Mouse (Mus musculus): Measurements from ENCODE around the gene Bdh2.

DNA sequence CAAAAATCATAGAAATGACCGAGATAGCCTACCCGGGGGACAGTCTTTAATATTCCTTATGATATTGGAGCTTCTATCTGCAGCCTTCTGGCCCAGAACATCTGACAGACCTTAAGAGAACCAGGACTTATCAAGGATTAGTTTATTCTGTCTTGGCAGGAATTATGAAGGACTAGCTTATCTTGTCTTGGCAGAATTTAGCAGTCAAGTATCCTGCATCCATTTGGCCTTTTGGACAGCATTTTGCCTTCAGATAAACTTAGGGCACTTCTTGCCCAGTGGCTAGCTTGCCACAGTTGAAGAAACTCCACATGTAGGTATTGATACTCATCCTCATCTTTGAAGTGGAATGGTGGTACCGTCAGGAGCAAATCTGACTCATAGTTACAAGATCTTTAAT, 70.8 kb downstream of the Bdh2 start:
- TF ChIP-seq CTCF (IDR thresholded peaks at IDR 0.05; ENCODE audit: borderline replicate concordance, extremely low read depth, insufficient read depth, insufficient read length) (no peak), POLR2A (IDR thresholded peaks at IDR 0.05; ENCODE audit: borderline replicate concordance, extremely low read depth, insufficient read depth, insufficient read length, poor library complexity, severe bottlenecking) (no peak)

All from brain, embryonic 14.5 days (tissue).